Mouse (Mus musculus) ovary, postnatal 14 days (tissue): ENCODE results near the gene Erbb3.
"Not testable (repeated sequence)": the region's sequence is repeated elsewhere in the genome, so short reads cannot be mapped to it uniquely, and the experiment has no call there.

ENCODE experiments used
- DNase-seq: peaks from one replicate; pipeline ENCODE4 v3.0.0; 2022; ENCODE audit warnings: low spot score

Erbb3 gene

GRCm38 (mm10) chr10:128556963-128557362 lies 32.5 kb downstream of the Erbb3 start:
- no peak for DNase-seq

- no peak for DNase-seq
Measured at GRCm38 (mm10) chr10:128556286-128556685, 33.2 kb downstream of the Erbb3 start.

GRCm38 (mm10) chr10:128555567-128555966 lies 33.9 kb downstream of the Erbb3 start:
- not testable (repeated sequence) for DNase-seq

GRCm38 (mm10) chr10:128550144-128550823 lies 39.2 kb downstream of the Erbb3 start:
- not testable (repeated sequence) for DNase-seq

- not testable (repeated sequence) for DNase-seq
Measured at GRCm38 (mm10) chr10:128549682-128550057, 39.8 kb downstream of the Erbb3 start.

- peak; percentile 84 for DNase-seq
Measured at GRCm38 (mm10) chr10:128548947-128549681, 40.3 kb downstream of the Erbb3 start, which contains the start of gene Rpl41. Gene Rpl41, minus strand, starts transcription at chr10:128549305.

- DNase-seq, result not testable (repeated sequence)
Measured at GRCm38 (mm10) chr10:128548051-128548791, 41.2 kb downstream of the Erbb3 start.

- peak; percentile 82 for DNase-seq
Measured at GRCm38 (mm10) chr10:128547361-128548032, 42.0 kb downstream of the Erbb3 start, which contains the start of gene Zc3h10. Gene Zc3h10, minus strand, starts transcription at chr10:128547774.

GRCm38 (mm10) chr10:128546787-128547186 lies 42.7 kb downstream of the Erbb3 start:
- no peak for DNase-seq

GRCm38 (mm10) chr10:128546361-128546760 lies 43.1 kb downstream of the Erbb3 start:
- no peak for DNase-seq

- no peak for DNase-seq
Measured at GRCm38 (mm10) chr10:128545570-128545898, 43.9 kb downstream of the Erbb3 start.

- no peak for DNase-seq
Measured at GRCm38 (mm10) chr10:128544674-128545569, 44.5 kb downstream of the Erbb3 start.

GRCm38 (mm10) chr10:128544151-128544657 lies 45.2 kb downstream of the Erbb3 start:
- DNase-seq, result no peak

- no peak for DNase-seq
Measured at GRCm38 (mm10) chr10:128543100-128543499, 46.4 kb downstream of the Erbb3 start.

- no peak for DNase-seq
Measured at GRCm38 (mm10) chr10:128538340-128538870, 51.0 kb downstream of the Erbb3 start.

- peak; percentile 83 for DNase-seq
Measured at GRCm38 (mm10) chr10:128536266-128536940, 53.0 kb downstream of the Erbb3 start.

- DNase-seq, result no peak
Measured at GRCm38 (mm10) chr10:128535624-128536265, 53.7 kb downstream of the Erbb3 start.

- DNase-seq, result no peak
Measured at GRCm38 (mm10) chr10:128535206-128535605, 54.2 kb downstream of the Erbb3 start.
